Mouse (Mus musculus) E14TG2a.4 (cell line): Measurements from ENCODE around the gene Unkl.
A peak's percentile ranks its signal among the peaks of the same experiment; 100 is the strongest.

ENCODE experiments used
- H3K27me3 ChIP-seq: 2 replicates; pipeline ENCODE4 v1.6.1; 2014; ENCODE audit warnings: low read length, control low read depth; ENCODE audit not compliant: insufficient read depth
- H3K36me3 ChIP-seq: 2 replicates; pipeline ENCODE4 v1.6.1; 2014; ENCODE audit warnings: low read length, control low read depth; ENCODE audit not compliant: insufficient read depth
- H3K4me1 ChIP-seq: replicated peaks from 2 replicates; pipeline ENCODE4 v1.6.1; 2014; ENCODE audit warnings: low read depth, low read length, control low read depth
- H3K4me3 ChIP-seq: replicated peaks from 2 replicates; pipeline ENCODE4 v1.5.1; 2014; ENCODE audit warnings: mild to moderate bottlenecking, low read length
- H3K9me3 ChIP-seq: 2 replicates; pipeline ENCODE4 v1.6.1; 2014; ENCODE audit warnings: low read length, control low read depth
- CTCF ChIP-seq: conservative IDR thresholded peaks from 2 replicates; pipeline ENCODE4 v1.5.1; 2014; ENCODE audit warnings: low read length
- NANOG ChIP-seq: IDR thresholded peaks from 2 replicates; pipeline ENCODE4 v1.6.1; 2014; ENCODE audit warnings: borderline replicate concordance, low read length, mixed read lengths
- POU5F1 ChIP-seq: IDR thresholded peaks from 2 replicates; pipeline ENCODE4 v1.6.1; 2014; ENCODE audit warnings: low read length, borderline replicate concordance

The Unkl gene

GRCm38 (mm10) chr17:25239695-25240636, 51.8 kb downstream of the Unkl start, which contains the start of the genes Gnptg and Tsr3:
Gnptg (minus strand) TSS chr17:25240124.
Tsr3 (plus strand) TSS chr17:25240170.
- H3K36me3 ChIP-seq = peaks cover 35% of the 10 kb centered on the region
- peaks cover 60% of the 10 kb centered on the region for H3K4me1 ChIP-seq
- no peaks in the 10 kb centered on the region for H3K9me3 ChIP-seq
- peaks cover 8% of the 10 kb centered on the region for H3K27me3 ChIP-seq
- H3K4me3 ChIP-seq = peak within 1 kb of the TSS; percentile 98
- TF ChIP-seq POU5F1 (no peak), CTCF (no peak), NANOG (no peak)

- TF ChIP-seq POU5F1 = no peak
- no peak for TF ChIP-seq NANOG
- TF ChIP-seq CTCF = peak; percentile 48
- no peaks in the 10 kb centered on the region for H3K9me3 ChIP-seq
- peaks cover 24% of the 10 kb centered on the region for H3K36me3 ChIP-seq
- peaks cover 36% of the 10 kb centered on the region for H3K27me3 ChIP-seq
- H3K4me1 ChIP-seq = peaks cover 70% of the 10 kb centered on the region
- peak overlapping the region; percentile 72 for H3K4me3 ChIP-seq
Measured at GRCm38 (mm10) chr17:25243131-25243780, 55.1 kb downstream of the Unkl start.

GRCm38 (mm10) chr17:25244239-25244638, 56.0 kb downstream of the Unkl start:
- H3K4me3 ChIP-seq = peak overlapping the region; percentile 72
- no peak for TF ChIP-seq POU5F1
- TF ChIP-seq NANOG = no peak
- TF ChIP-seq CTCF = no peak
- no peaks in the 10 kb centered on the region for H3K9me3 ChIP-seq

GRCm38 (mm10) chr17:25248033-25248750, 60.0 kb downstream of the Unkl start:
- H3K27me3 ChIP-seq = peaks cover 70% of the 10 kb centered on the region
- no peak for TF ChIP-seq POU5F1
- no peak for TF ChIP-seq NANOG
- peaks cover 37% of the 10 kb centered on the region for H3K4me1 ChIP-seq
- H3K36me3 ChIP-seq = peaks cover 4% of the 10 kb centered on the region
- no peaks in the 10 kb centered on the region for H3K9me3 ChIP-seq
- no peak overlapping the region for H3K4me3 ChIP-seq

More at GRCm38 (mm10) chr17:25244239-25244638, 56.0 kb downstream of the Unkl start:
- H3K27me3 ChIP-seq = peaks cover 45% of the 10 kb centered on the region
- H3K36me3 ChIP-seq = peaks cover 24% of the 10 kb centered on the region
- H3K4me1 ChIP-seq = peaks cover 66% of the 10 kb centered on the region

- H3K4me3 ChIP-seq = no peak overlapping the region
- peaks cover 16% of the 10 kb centered on the region for H3K4me1 ChIP-seq
- TF ChIP-seq CTCF (no peak), POU5F1 (no peak), NANOG (no peak)
- no peaks in the 10 kb centered on the region for H3K36me3 ChIP-seq
- H3K27me3 ChIP-seq = peaks cover 79% of the 10 kb centered on the region
- H3K9me3 ChIP-seq = no peaks in the 10 kb centered on the region
Measured at GRCm38 (mm10) chr17:25250181-25250835, 62.1 kb downstream of the Unkl start.

- Histone ChIP-seq H3K27me3 (peaks cover 77% of the 10 kb centered on the region), H3K36me3 (no peaks in the 10 kb centered on the region), H3K4me1 (peaks cover 17% of the 10 kb centered on the region; the same call in 1 of the 2 replicates), H3K4me3 (no peak overlapping the region), H3K9me3 (no peaks in the 10 kb centered on the region)
- TF ChIP-seq NANOG = no peak
- no peak for TF ChIP-seq POU5F1
- no peak for TF ChIP-seq CTCF
Measured at GRCm38 (mm10) chr17:25252643-25253042, 64.4 kb downstream of the Unkl start.

- H3K36me3 ChIP-seq = peaks cover 4% of the 10 kb centered on the region
- no peak overlapping the region for H3K4me3 ChIP-seq
- no peak for TF ChIP-seq POU5F1
- TF ChIP-seq NANOG = no peak
- TF ChIP-seq CTCF = no peak
- peaks cover 71% of the 10 kb centered on the region for H3K27me3 ChIP-seq
- peaks cover 20% of the 10 kb centered on the region for H3K4me1 ChIP-seq
- no peaks in the 10 kb centered on the region for H3K9me3 ChIP-seq
Measured at GRCm38 (mm10) chr17:25253760-25254159, 65.6 kb downstream of the Unkl start.

GRCm38 (mm10) chr17:25255110-25255509, 66.9 kb downstream of the Unkl start:
- peaks cover 17% of the 10 kb centered on the region for H3K36me3 ChIP-seq
- peaks cover 65% of the 10 kb centered on the region for H3K27me3 ChIP-seq
- no peak for TF ChIP-seq NANOG
- TF ChIP-seq POU5F1 = no peak
- TF ChIP-seq CTCF = no peak
- H3K4me3 ChIP-seq = no peak overlapping the region
- H3K9me3 ChIP-seq = no peaks in the 10 kb centered on the region
- H3K4me1 ChIP-seq = peaks cover 27% of the 10 kb centered on the region
